Mouse (Mus musculus): ENCODE measurements around the gene Dlk2.

DNA sequence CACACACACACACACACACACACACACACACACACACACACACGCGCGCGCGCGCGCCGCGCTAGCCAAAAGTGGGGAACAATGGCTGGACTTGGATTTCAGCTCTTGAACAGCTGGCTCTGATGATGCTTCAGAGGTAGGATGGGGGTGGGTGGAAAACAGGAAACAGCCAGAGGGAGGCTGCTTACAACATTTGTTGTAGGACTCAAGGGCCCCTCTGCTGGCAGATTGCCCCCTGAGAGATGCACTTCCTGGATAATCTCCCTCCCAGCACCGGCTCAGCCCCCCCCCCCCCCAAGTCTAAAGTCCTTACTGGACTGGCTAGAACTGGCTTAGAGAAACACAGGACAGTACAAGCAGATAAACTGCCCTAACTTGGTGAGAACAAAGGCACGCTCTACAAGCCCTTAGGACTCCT, 9.5 kb upstream of the Dlk2 start:
- TF ChIP-seq CTCF (IDR thresholded peaks at IDR 0.05; ENCODE audit: extremely low read depth, insufficient read depth, insufficient read length, insufficient replicate concordance) (no peak), POLR2A (IDR thresholded peaks at IDR 0.05; ENCODE audit: low read depth, low read length) (no peak)
